Mouse (Mus musculus): ENCODE data around the gene Nlgn1.
"Not testable (repeated sequence)": the region's sequence is repeated elsewhere in the genome, so short reads cannot be mapped to it uniquely, and the experiment has no call there.

Gene Nlgn1

DNA sequence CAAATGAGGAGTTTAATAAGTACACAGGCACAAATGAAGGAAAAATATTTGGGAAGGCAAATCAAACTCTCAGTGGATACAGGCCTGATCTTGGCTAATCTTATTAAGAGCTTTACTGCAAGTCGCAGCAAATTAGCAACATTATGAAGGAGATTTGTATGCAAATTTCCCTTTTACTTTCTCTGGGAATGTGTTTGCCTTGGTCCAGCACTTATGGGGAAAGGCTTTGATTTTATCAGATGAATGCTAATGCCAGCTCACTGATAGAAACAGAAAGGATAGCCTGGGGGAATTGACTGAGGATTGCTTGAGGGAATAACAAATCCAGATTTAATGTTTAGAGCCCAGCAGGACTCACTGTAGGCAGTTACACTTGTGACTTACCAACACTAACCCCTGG, 725.7 kb downstream of the Nlgn1 start:
- no peak for DNase-seq

GRCm38 (mm10) chr3:25597513-25597912, 734.7 kb downstream of the Nlgn1 start:
- no peak for DNase-seq

GRCm38 (mm10) chr3:25575526-25575925, 756.7 kb downstream of the Nlgn1 start:
- no peak for DNase-seq

DNA sequence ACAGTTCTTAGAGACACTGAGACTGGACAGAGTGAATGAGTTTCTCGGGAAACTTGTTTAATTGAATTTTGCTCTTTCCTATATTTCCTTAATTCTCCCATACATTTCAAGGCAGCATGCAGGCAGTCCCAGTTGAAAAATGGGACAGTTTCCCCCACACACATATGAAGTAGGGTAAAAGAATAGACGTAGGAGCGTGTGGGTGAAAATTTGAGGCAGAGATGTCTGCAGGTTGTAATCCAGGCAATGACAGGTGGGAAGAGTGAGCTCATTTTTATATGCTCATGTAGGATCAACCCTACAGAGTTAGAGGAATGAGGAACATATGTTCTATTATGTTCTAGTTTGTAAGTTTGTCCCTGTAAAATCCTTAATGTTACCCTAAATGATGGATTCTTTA, 757.4 kb downstream of the Nlgn1 start:
- DNase-seq: no peak

DNA sequence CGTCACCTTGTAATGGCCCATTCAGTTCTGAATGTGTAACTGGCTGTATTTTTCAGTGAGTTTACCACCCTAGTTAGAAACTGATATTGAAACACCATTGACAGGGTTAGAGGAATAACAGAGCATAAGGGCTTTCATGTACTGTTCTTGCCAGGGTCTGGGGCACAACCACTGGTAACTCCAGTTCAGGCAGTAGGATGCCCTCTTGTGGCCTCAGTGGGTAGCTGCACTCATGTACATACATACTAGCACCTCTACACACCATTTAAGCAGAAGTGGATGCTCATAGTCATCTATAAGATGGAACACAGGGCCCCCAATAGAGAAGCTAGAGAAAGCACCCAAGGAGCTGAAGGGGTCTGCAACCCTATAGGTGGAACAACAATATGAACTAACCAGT, 773.7 kb downstream of the Nlgn1 start:
- DNase-seq: not testable (repeated sequence)

GRCm38 (mm10) chr3:25549097-25549496, 783.2 kb downstream of the Nlgn1 start:
- DNase-seq: not testable (repeated sequence)

GRCm38 (mm10) chr3:25524236-25524635, 808.0 kb downstream of the Nlgn1 start:
- DNase-seq: not testable (repeated sequence)

DNA sequence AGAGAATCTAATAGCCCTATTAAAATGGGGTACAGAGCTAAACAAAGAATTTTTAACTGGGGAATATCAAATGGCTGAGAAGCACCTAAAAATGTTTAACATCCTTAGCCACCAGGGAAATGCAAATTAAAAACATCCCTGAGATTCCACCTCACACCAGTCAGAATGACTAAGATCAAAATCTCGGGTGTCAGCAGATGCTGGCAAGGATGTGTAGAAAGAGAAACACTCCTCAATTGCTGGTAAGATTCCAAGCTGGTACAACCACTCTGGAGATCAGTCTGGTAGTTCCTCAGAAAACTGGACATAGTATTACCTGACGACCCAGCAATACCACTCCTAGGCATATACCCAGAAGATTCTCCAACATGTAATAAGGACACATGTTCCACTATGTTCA, 869.2 kb downstream of the Nlgn1 start:
- DNase-seq: no peak

- DNase-seq: no peak
Measured at GRCm38 (mm10) chr3:25456250-25456860, 875.9 kb downstream of the Nlgn1 start.

DNA sequence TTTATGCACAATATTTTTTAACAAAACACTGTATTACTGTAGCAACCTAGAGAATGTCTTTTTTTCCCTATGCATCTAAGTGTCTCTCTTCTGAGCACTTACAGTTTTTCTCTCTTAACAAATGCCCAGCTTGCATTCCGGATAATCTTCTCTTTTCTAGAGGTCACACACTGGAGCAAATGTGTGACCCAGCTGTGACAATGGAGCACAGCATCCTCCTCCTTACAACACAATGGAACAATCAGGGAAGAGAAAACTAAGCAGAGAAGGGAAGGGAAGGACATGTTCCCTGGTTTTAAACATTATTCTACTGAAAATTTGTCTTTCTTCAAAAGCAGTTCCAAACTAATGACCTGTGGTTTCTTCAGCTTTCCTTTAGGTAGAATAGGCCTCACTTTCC, 879.9 kb downstream of the Nlgn1 start:
- no peak for DNase-seq

DNA sequence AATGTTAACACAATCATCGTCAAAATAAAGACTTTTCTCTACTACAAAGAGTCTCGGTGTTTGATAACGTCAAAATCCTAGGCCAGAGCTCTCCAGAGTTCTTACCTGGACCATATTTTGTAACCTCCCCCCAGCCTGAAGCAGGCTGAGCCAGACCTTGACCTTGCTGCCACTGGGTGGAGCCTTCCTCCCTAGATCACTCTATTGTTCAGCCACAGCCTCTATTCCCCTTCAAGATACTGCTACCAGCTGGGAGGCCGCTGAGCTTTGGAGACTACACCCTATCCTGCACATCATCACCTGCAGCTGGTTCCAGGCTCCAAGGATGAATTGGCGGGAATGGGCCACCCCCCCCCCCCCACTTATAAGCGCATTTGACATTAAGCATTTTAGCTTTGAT, 881.8 kb downstream of the Nlgn1 start:
- DNase-seq: no peak

DNA sequence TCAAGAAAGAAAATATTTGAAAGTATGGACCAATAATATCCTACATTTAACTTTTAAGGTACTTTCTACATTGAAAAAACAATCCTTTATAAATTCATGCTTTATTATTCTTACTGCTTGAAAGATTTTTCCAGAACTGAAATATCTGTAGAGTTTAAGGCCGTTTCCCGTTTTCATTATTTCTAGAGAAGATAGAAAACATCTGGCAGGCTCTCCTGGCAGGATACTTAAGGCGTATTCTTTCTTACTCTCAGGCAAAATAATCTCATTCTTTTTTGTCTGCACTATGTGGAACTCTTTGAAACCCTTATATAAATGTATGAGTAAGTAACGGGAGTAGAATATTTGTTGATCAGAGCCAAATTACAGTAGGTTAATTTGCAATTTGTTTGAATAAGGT, 882.9 kb downstream of the Nlgn1 start:
- DNase-seq: no peak

DNA sequence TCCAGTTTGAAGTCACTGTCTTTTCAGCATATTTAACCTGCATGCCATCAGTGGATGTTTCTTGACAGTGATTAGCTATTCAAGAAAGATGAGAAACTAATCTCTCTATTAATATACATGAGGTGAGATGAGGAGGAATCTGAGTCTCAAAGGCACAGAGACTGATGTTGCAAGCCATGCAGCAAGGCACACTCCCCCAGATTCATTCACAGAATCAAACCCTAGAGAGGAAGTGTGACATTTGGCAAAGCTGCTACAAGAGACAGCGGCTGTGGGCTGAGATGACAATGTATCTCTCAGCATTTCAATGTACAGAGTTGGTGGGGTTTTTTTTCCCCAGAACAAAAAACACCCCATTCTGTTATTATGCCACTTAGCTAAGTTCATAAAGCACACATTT, 885.1 kb downstream of the Nlgn1 start:
- DNase-seq: no peak

- no peak for DNase-seq
Measured at GRCm38 (mm10) chr3:25443657-25444056, 888.6 kb downstream of the Nlgn1 start.

GRCm38 (mm10) chr3:25442617-25443016, 889.6 kb downstream of the Nlgn1 start:
- no peak for DNase-seq

GRCm38 (mm10) chr3:25426931-25427330, 905.3 kb downstream of the Nlgn1 start:
- DNase-seq: no peak

DNA sequence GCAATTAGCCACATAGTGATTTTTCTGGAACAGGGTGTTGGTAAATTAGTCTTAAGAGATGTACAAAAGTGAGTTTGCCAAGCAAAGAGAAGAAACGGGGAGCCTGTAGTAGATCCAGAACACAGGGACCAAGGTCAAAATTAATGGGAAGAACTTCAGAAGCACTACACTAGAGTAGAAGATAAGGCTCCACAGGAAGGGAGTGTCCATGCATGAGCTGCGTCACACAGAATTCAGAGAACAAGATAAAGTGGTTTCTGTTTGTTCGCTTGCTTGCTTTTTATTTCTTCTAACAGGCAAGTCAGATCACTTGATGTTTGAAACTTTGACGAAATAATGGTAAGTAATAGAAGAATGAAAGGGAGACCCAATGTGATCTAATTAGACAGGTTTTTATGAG, 920.3 kb downstream of the Nlgn1 start:
- DNase-seq: no peak
